Mouse (Mus musculus) MEL-GATA-1-ER (cell line): Measurements from ENCODE around the gene Tmpo.

ENCODE experiments used
- DNase-seq: peaks from one replicate; pipeline ENCODE4 v3.0.0-alpha.2; 2012; ENCODE audit warnings: low read depth; ENCODE audit errors: extremely low read depth

Gene Tmpo

GRCm38 (mm10) chr10:91180761-91181460, at the start of gene Tmpo:
Gene Tmpo, minus strand, starts transcription at chr10:91181315.
- no peak for DNase-seq

DNA sequence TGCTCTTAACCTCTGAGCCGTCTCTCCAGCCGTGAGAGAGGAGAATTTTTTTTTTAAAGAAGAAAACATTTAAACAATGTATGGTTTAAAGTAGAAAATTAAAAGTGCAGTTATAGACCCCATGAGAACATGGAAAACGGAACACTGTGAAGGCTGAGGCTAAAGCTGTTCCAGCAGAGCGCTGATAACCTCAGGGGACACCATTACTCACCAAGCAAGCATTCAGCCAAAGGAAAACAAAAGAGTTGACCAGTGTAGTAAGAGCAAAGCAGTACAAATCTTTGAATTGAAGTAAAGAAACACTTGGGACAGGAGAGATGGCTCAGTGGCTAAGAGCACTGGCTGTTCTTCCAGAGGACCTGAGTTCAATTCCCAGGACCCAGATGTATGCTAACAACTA, 49.3 kb upstream of the Tmpo start:
- no peak for DNase-seq

DNA sequence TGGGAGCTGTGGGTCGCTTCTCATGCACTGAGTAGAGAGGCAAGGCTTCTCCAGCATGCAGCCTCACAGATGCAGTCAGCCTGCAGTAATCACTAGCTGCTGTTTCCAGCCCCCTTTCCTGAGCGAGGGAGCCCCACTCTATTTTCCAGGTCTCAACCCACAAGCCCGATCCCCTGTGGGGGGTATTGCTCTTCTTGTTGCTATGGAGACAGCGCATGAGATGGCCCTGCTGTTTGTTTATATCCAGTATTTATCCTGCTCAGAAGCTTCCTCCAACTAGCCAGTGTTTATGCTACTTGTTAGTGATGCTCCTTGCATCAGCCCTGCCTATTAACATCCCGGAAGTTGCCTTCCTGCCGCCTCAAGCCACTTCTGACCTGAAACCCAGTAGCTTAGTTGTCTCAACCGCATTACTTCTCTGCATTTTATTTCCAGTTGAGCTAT, 48.4 kb upstream of the Tmpo start:
- DNase-seq = no peak

DNA sequence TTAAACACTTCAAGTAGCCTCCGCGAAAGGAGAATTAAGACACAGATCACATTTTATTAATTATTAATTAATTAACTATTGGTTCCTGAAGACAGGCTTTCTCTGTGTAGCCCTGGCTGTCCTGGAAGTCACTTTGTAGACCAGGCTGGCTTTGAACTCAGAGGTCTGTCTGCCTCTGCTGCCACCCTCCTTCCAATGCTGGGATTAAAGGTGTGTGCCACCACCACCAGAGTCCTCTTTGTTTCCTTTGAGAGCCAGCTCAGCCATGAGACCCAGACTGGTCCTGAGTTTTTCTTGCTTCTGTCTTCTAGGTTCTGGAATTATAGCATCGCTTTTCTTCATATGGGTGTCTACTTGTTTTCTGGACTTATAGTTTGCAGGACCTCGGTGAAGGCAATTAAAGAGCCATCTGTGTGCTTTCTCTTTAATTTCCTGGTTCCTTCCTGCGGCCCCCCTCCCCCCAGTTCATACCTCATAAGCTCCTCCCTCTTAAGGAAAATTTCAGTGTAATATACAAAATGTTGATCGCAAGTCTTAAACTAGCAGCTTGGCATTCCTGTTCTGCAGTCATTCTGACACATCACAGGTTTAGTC, 47.9 kb upstream of the Tmpo start:
- DNase-seq = no peak

GRCm38 (mm10) chr10:91227034-91227433, 45.9 kb upstream of the Tmpo start:
- no peak for DNase-seq

DNA sequence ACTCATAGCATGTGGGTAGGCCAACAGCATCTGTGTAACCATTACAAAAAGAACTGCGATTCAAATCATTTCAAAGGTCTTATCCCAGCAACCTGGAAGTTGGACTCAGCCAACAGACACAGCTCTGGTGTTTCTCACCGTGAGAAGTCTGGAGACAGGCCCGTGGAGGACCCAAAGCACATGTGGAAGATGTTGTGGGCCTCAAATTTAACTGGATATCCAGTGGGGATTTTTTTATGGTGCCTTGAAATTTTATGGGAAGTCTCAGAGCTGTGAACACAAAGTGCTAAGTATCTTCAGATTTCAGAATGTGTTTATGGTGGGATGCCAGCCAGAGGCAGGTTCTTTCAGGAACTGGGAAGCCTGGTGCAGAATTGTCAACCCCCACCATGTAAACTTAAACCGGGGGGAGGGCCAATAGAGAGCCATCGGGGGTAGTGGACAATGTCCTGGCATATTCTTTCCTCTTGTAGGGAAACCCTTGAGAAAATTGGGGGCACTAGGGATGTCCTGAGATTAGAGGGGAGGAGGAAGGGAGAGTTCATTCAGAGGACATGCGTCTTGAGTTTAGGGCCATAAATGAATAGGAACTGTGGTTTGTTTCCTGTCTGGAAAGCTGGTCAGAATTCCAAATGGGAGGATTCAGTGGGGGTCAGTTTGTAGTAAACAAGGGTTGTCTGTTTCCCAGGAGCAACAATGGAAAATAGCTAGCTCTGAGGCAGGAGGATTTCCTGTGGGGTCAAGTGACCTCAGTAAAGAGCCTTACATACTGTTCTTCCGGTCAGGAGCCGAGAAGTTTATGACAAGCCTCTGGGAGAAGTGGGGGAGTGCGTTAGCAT, 41.5 kb upstream of the Tmpo start:
- DNase-seq = no peak

GRCm38 (mm10) chr10:91208899-91209667, 28.0 kb upstream of the Tmpo start:
- no peak for DNase-seq

GRCm38 (mm10) chr10:91208461-91208860, 27.3 kb upstream of the Tmpo start:
- DNase-seq = no peak

GRCm38 (mm10) chr10:91207275-91207674, 26.2 kb upstream of the Tmpo start:
- DNase-seq = no peak

GRCm38 (mm10) chr10:91205632-91206031, 24.5 kb upstream of the Tmpo start:
- no peak for DNase-seq

GRCm38 (mm10) chr10:91200581-91200980, 19.5 kb upstream of the Tmpo start:
- no peak for DNase-seq

GRCm38 (mm10) chr10:91199238-91199780, 18.2 kb upstream of the Tmpo start:
- no peak for DNase-seq

DNA sequence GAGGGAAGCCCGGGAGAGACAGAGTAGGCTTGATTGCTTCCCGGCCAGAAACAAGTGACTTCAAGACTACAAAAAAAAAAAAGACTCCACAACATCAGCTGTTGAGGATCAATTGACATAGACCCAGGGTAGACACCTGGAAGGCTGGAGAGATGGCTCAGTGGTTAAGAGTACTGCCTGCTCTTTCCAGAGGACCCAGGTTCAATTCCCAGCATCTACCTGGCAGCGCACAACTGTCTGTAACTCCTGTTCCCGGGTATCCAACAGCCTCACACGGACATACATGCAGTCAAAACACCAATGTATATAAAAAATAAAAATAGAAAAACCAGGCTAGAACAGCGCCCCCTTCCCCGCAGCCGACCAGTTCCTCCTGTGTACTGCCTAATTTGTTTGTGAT, 16.6 kb upstream of the Tmpo start:
- DNase-seq = no peak

- DNase-seq = no peak
These were observed 15.7 kb upstream of the Tmpo start for GRCm38 (mm10) chr10:91196778-91197177.

DNA sequence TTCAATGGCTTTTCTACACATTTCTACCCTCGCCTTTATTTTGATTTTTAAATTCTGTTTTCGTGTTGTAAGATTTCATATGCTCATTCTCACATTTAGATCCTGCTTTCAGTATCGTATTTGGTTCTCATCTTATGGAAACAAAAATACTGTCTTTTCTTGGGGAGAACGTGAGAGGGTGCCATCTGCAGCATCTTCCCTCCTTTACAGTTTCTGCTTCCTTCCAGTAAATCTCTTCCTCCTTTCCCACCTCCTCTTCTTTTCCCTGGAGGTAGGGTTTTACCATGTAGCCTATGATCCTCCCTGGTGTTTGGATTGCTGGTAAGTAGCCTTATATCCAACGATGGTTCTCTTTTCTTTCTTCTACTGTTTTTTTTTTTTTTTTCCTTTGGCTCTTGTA, 14.6 kb upstream of the Tmpo start:
- no peak for DNase-seq

- no peak for DNase-seq
These were observed 14.0 kb upstream of the Tmpo start for GRCm38 (mm10) chr10:91195091-91195490.

DNA sequence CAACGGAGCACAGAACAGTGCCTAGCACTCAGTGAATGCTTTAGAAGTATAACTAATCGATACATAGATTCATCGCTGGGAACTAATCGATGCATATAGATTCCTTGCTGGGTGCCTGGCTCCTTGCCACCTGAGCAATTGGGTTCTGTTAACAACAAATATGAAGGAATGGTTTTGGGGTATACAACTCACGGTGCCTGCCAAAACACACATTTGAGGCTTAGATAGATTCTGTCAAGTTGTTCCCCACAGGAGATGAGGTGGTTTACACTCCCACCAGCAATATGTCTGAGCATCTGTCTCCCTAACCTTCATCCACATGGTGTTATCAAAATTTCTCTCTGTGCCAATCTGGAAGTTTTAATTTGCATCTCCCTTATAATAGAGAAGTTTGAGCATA, 10.7 kb upstream of the Tmpo start:
- no peak for DNase-seq

DNA sequence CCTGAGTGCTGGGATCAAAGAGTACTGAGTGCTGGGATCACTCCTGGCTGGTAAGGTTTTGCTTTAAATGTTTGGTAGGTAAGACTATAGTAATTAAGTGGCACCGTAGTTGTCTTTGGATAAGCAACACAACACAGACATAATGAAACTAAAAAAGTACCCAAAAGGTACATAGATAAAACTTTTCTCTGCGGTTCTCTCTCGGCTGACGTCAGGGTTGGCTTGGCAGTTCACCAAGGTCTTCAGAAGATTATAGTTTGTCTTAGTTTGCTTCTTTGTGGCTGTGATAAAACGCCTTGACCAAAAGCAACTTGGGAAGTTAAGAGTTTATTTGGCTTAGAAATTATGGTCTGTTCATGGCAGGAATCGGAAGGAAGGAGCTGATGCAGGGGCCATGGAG, 8.4 kb upstream of the Tmpo start:
- no peak for DNase-seq

DNA sequence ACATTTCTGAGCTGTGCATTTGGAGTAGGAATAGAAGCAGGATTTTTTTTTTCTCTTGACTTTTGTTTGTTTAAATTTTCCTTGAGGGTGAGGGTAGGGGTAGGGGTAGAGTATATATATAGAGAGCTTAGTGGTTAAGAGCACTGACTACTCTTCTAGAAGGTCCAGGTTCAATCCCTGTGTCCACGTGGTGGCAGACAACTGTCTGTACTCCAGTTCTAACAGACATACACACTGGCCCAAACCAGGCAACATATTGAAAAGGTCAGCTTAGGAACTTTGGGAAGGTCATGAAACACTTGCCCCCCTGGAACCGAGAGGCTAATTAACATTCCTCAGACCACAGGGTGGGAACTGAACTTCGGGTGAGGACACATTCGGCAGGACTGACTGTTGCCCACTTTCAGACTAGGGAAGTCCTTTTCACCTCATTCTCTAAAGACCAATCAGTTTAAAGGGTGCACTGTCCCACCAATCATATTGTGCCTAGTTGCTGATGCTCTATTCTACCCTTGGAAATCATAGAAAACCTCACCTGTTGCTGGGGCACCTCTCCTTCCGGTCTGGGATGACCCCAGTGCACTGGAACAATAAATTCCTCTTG, 7.7 kb upstream of the Tmpo start:
- DNase-seq = peak; percentile 68

GRCm38 (mm10) chr10:91187872-91188271, 6.8 kb upstream of the Tmpo start:
- peak; percentile 71 for DNase-seq

- DNase-seq = no peak
These were observed 6.2 kb upstream of the Tmpo start for GRCm38 (mm10) chr10:91187349-91187748.
